Mouse (Mus musculus) erythroblast, embryonic 14.5 days (primary cell): ENCODE data around the gene Fam241b. TPM values are rescaled to one million over a fixed set of nuclear protein-coding genes. Genes with fewer than 3 reads are reported as not detected.

ENCODE experiments used
- H3K27me3 ChIP-seq: 2 replicates; pipeline ENCODE4 v1.6.1; 2012; ENCODE audit warnings: inconsistent platforms; ENCODE audit not compliant: control insufficient read depth
- H3K36me3 ChIP-seq: 2 replicates; pipeline ENCODE4 v1.6.1; 2012; ENCODE audit warnings: mild to moderate bottlenecking, inconsistent platforms; ENCODE audit not compliant: control insufficient read depth
- H3K4me1 ChIP-seq: 2 replicates; pipeline ENCODE4 v1.6.1; 2012; ENCODE audit warnings: inconsistent platforms; ENCODE audit not compliant: control insufficient read depth
- H3K4me3 ChIP-seq: replicated peaks from 2 replicates; pipeline ENCODE3; 2012; ENCODE audit warnings: moderate library complexity, mild to moderate bottlenecking, inconsistent platforms
- H3K9me3 ChIP-seq: 2 replicates; pipeline ENCODE4 v1.6.1; 2012; ENCODE audit warnings: low read length, inconsistent platforms, mixed read lengths; ENCODE audit not compliant: control insufficient read depth
- GATA1 ChIP-seq: IDR thresholded peaks from 2 replicates; pipeline ENCODE4 v1.6.1; 2012; ENCODE audit warnings: low read length, inconsistent platforms, mixed read lengths
- TAL1 ChIP-seq: IDR thresholded peaks from 3 replicates; pipeline ENCODE4 v1.6.1; 2012; ENCODE audit warnings: low read length, inconsistent platforms, mixed read lengths
- polyA plus RNA-seq: library from polyadenylated mRNA; stranded (reverse); fragments of >175 nt; gene quantifications from 2 replicates; pipeline ENCODE4 v1.2.3, GENCODE M21; 2012

Gene Fam241b
- polyA plus RNA-seq, 1 experiment: 0.02 TPM

GRCm38 (mm10) chr10:62135696-62136470 is 7.8 kb downstream of the Fam241b start:
- H3K4me3 ChIP-seq: no peak overlapping the region
- peaks cover 47% of the 10 kb centered on the region for H3K27me3 ChIP-seq

GRCm38 (mm10) chr10:62132691-62133281 is 10.9 kb downstream of the Fam241b start, which contains the start of gene Neurog3:
Gene Neurog3 (plus strand): TSS chr10:62133090.
- Histone ChIP-seq H3K27me3 (peaks cover 76% of the 10 kb centered on the region), H3K9me3 (no peaks in the 10 kb centered on the region), H3K4me1 (no peaks in the 10 kb centered on the region), H3K36me3 (no peaks in the 10 kb centered on the region), H3K4me3 (no peak within 1 kb of the TSS)
- no peak for TF ChIP-seq GATA1
- TF ChIP-seq TAL1: no peak

More at GRCm38 (mm10) chr10:62135696-62136470, 7.8 kb downstream of the Fam241b start:
- Histone ChIP-seq H3K9me3 (no peaks in the 10 kb centered on the region), H3K4me1 (no peaks in the 10 kb centered on the region), H3K36me3 (no peaks in the 10 kb centered on the region)
- TF ChIP-seq GATA1 (no peak), TAL1 (no peak)

GRCm38 (mm10) chr10:62128316-62128951 is 15.3 kb downstream of the Fam241b start:
- H3K4me1 ChIP-seq: no peaks in the 10 kb centered on the region
- no peaks in the 10 kb centered on the region for H3K36me3 ChIP-seq
- H3K4me3 ChIP-seq: no peak overlapping the region
- peaks cover 57% of the 10 kb centered on the region for H3K27me3 ChIP-seq
- H3K9me3 ChIP-seq: no peaks in the 10 kb centered on the region
- TF ChIP-seq GATA1 (no peak), TAL1 (no peak)

GRCm38 (mm10) chr10:62127711-62128231 is 15.9 kb downstream of the Fam241b start:
- Histone ChIP-seq H3K4me3 (no peak overlapping the region), H3K9me3 (no peaks in the 10 kb centered on the region), H3K27me3 (peaks cover 50% of the 10 kb centered on the region), H3K36me3 (no peaks in the 10 kb centered on the region), H3K4me1 (no peaks in the 10 kb centered on the region)
- TF ChIP-seq GATA1: no peak
- TF ChIP-seq TAL1: no peak

GRCm38 (mm10) chr10:62127137-62127536 is 16.6 kb downstream of the Fam241b start:
- Histone ChIP-seq H3K27me3 (peaks cover 44% of the 10 kb centered on the region), H3K4me1 (no peaks in the 10 kb centered on the region), H3K36me3 (no peaks in the 10 kb centered on the region), H3K4me3 (no peak overlapping the region), H3K9me3 (no peaks in the 10 kb centered on the region)
- TF ChIP-seq GATA1 (no peak), TAL1 (no peak)

- TF ChIP-seq TAL1: no peak
- H3K36me3 ChIP-seq: no peaks in the 10 kb centered on the region
- no peak overlapping the region for H3K4me3 ChIP-seq
- H3K4me1 ChIP-seq: peaks cover 8% of the 10 kb centered on the region
- no peaks in the 10 kb centered on the region for H3K9me3 ChIP-seq
- H3K27me3 ChIP-seq: peaks cover 25% of the 10 kb centered on the region
Observed at GRCm38 (mm10) chr10:62113865-62114647, 29.7 kb downstream of the Fam241b start.

GRCm38 (mm10) chr10:62111207-62111576 is 32.5 kb downstream of the Fam241b start:
- TF ChIP-seq TAL1: no peak
- TF ChIP-seq GATA1: no peak
- H3K9me3 ChIP-seq: no peaks in the 10 kb centered on the region
- peaks cover 28% of the 10 kb centered on the region for H3K27me3 ChIP-seq
- peaks cover 8% of the 10 kb centered on the region for H3K4me1 ChIP-seq
- H3K36me3 ChIP-seq: no peaks in the 10 kb centered on the region
- no peak overlapping the region for H3K4me3 ChIP-seq

- Histone ChIP-seq H3K9me3 (no peaks in the 10 kb centered on the region), H3K27me3 (peaks cover 28% of the 10 kb centered on the region), H3K4me1 (peaks cover 8% of the 10 kb centered on the region), H3K4me3 (peak overlapping the region; percentile 53), H3K36me3 (no peaks in the 10 kb centered on the region)
- TF ChIP-seq TAL1 (no peak), GATA1 (no peak)
Observed at GRCm38 (mm10) chr10:62110504-62111206, 33.1 kb downstream of the Fam241b start.
